Mouse (Mus musculus) hindbrain, postnatal 0 days (tissue): ENCODE measurements at regions not wholly inside any gene's neighbourhood (a gene's known extent, or its start where the extent isn't known, plus 50 kb on each side); places are given as distances from the start of the nearest gene placed in this dataset.

Experiments
- ATAC-seq: fragments of 200-750 bp; cut with Nextera tagmentation; 2 replicates; pipeline ENCODE4 v1.8.0; 2017; ENCODE audit warnings: mild to moderate bottlenecking, moderate TSS enrichment, moderate library complexity
- DNase-seq: peaks from one replicate; pipeline ENCODE4 v3.0.0-alpha.2; 2015; ENCODE audit warnings: low spot score
- H3K27ac ChIP-seq: fragments of 300-500 bp; sonication (generic); 2 replicates; pipeline ENCODE4 v1.5.1; 2014; ENCODE audit warnings: mild to moderate bottlenecking
- H3K27me3 ChIP-seq: fragments of 300-500 bp; sonication (generic); 2 replicates; pipeline ENCODE4 v1.6.1; 2014; ENCODE audit warnings: low read length, mixed read lengths; ENCODE audit not compliant: insufficient read depth
- H3K36me3 ChIP-seq: fragments of 300-500 bp; sonication (generic); 2 replicates; pipeline ENCODE4 v1.6.1; 2014; ENCODE audit warnings: low read length, mixed read lengths; ENCODE audit not compliant: insufficient read depth
- H3K4me1 ChIP-seq: fragments of 300-500 bp; sonication (generic); 2 replicates; pipeline ENCODE4 v1.6.1; 2014; ENCODE audit warnings: antibody characterized with exemption, low read length, mixed read lengths; ENCODE audit not compliant: insufficient read depth
- H3K4me2 ChIP-seq: fragments of 300-500 bp; sonication (generic); 2 replicates; pipeline ENCODE4 v1.6.1; 2014; ENCODE audit warnings: low read depth, mild to moderate bottlenecking, low read length, moderate library complexity, mixed read lengths
- H3K4me3 ChIP-seq: fragments of 300-500 bp; sonication (generic); 2 replicates; pipeline ENCODE4 v1.5.1; 2014; ENCODE audit warnings: low read length
- H3K9ac ChIP-seq: fragments of 300-500 bp; sonication (generic); replicated peaks from 2 replicates; pipeline ENCODE4 v1.6.1; 2014; ENCODE audit warnings: mild to moderate bottlenecking, low read length, moderate library complexity, mixed read lengths
- H3K9me3 ChIP-seq: fragments of 300-500 bp; sonication (generic); 2 replicates; pipeline ENCODE4 v1.6.1; 2016; ENCODE audit warnings: low read length, mixed read lengths
- CTCF ChIP-seq: IDR thresholded peaks from 2 replicates; pipeline ENCODE4 v1.5.1; 2016; ENCODE audit warnings: antibody characterized with exemption, control low read depth, low read depth
- WGBS: fragments of 180-500 bp; shearing (Covaris S2); extraction: QIAGEN DNeasy Blood & Tissue Kit; methylation state at CpG from one replicate; pipeline ENCODE4 v1.1.7; 2014; 5-methylcytosine and 5-hydroxymethylcytosine counted together

- no peak for DNase-seq
- no peaks in the 10 kb centered on the region for H3K9me3 ChIP-seq
- WGBS = 64% methylated on average over 3 of the region's 3 CpGs
- no peaks in the 10 kb centered on the region for H3K4me1 ChIP-seq
- H3K27ac ChIP-seq = no peak overlapping the region
- no peak for TF ChIP-seq CTCF
- ATAC-seq = no peak
- no peak overlapping the region for H3K4me2 ChIP-seq
- no peak overlapping the region for H3K4me3 ChIP-seq
- no peak overlapping the region for H3K9ac ChIP-seq
- H3K36me3 ChIP-seq = no peaks in the 10 kb centered on the region
- H3K27me3 ChIP-seq = no peaks in the 10 kb centered on the region
These were observed 277.5 kb upstream of the Camk1g start for GRCm38 (mm10) chr1:193647371-193648270.

GRCm38 (mm10) chr1:193644506-193644905, 274.4 kb upstream of the Camk1g start:
- TF ChIP-seq CTCF = no peak
- Histone ChIP-seq H3K27me3 (no peaks in the 10 kb centered on the region), H3K4me2 (no peak overlapping the region), H3K9me3 (no peaks in the 10 kb centered on the region), H3K9ac (no peak overlapping the region), H3K27ac (no peak overlapping the region), H3K36me3 (no peaks in the 10 kb centered on the region), H3K4me3 (no peak overlapping the region), H3K4me1 (no peaks in the 10 kb centered on the region)
- no peak for ATAC-seq
- no peak for DNase-seq
- 80% methylated on average over 2 of the region's 2 CpGs for WGBS

- H3K4me2 ChIP-seq = no peak overlapping the region
- WGBS = 80% methylated on average over 5 of the region's 5 CpGs
These were observed 266.4 kb upstream of the Camk1g start for GRCm38 (mm10) chr1:193636451-193636850.

GRCm38 (mm10) chr1:193632115-193632514, 262.0 kb upstream of the Camk1g start:
- H3K27ac ChIP-seq = no peak overlapping the region
- H3K4me3 ChIP-seq = no peak overlapping the region
- WGBS = 83% methylated on average over 2 of the region's 2 CpGs
- H3K9me3 ChIP-seq = no peaks in the 10 kb centered on the region
- no peaks in the 10 kb centered on the region for H3K4me1 ChIP-seq
- no peaks in the 10 kb centered on the region for H3K36me3 ChIP-seq
- H3K9ac ChIP-seq = no peak overlapping the region
- no peak for TF ChIP-seq CTCF
- ATAC-seq (no peak), DNase-seq (no peak)
- no peak overlapping the region for H3K4me2 ChIP-seq
- no peaks in the 10 kb centered on the region for H3K27me3 ChIP-seq

More at GRCm38 (mm10) chr1:193636451-193636850, 266.4 kb upstream of the Camk1g start:
- Histone ChIP-seq H3K27ac (no peak overlapping the region), H3K9ac (no peak overlapping the region), H3K4me3 (no peak overlapping the region), H3K9me3 (no peaks in the 10 kb centered on the region), H3K4me1 (no peaks in the 10 kb centered on the region), H3K36me3 (no peaks in the 10 kb centered on the region), H3K27me3 (no peaks in the 10 kb centered on the region)
- ATAC-seq (no peak), DNase-seq (no peak)
- no peak for TF ChIP-seq CTCF

GRCm38 (mm10) chr1:193629887-193630286, 259.8 kb upstream of the Camk1g start:
- Histone ChIP-seq H3K4me3 (no peak overlapping the region), H3K9me3 (no peaks in the 10 kb centered on the region), H3K27ac (no peak overlapping the region), H3K9ac (no peak overlapping the region), H3K4me2 (no peak overlapping the region), H3K36me3 (no peaks in the 10 kb centered on the region), H3K27me3 (no peaks in the 10 kb centered on the region), H3K4me1 (no peaks in the 10 kb centered on the region)
- no peak for TF ChIP-seq CTCF
- ATAC-seq = no peak
- DNase-seq = no peak
- WGBS = 60% methylated on average over 2 of the region's 2 CpGs

- ATAC-seq (no peak), DNase-seq (peak; percentile 40)
- no peaks in the 10 kb centered on the region for H3K27me3 ChIP-seq
- H3K4me3 ChIP-seq = no peak overlapping the region
- H3K9me3 ChIP-seq = no peaks in the 10 kb centered on the region
- H3K4me2 ChIP-seq = no peak overlapping the region
- H3K27ac ChIP-seq = no peak overlapping the region
- 65% methylated on average over 16 of the region's 16 CpGs for WGBS
- H3K36me3 ChIP-seq = no peaks in the 10 kb centered on the region
- no peak overlapping the region for H3K9ac ChIP-seq
- TF ChIP-seq CTCF = no peak
- no peaks in the 10 kb centered on the region for H3K4me1 ChIP-seq
These were observed 257.1 kb upstream of the Camk1g start for GRCm38 (mm10) chr1:193626924-193627849.
